Mouse (Mus musculus): Measurements from ENCODE around the gene Tent5d. TPM values are rescaled to one million over a fixed set of nuclear protein-coding genes. Genes with fewer than 3 reads are reported as not detected.
A peak's percentile ranks its signal among the peaks of the same experiment; 100 is the strongest.

Tent5d gene
- not detected in 2 replicates for polyA plus RNA-seq (2016; fragmentation: Nextera tagmentation; extraction: Ambion mirVana)

- H3K36me3 ChIP-seq: no peaks in the 10 kb centered on the region
- H3K27ac ChIP-seq: no peak within 1 kb of the TSS
- WGBS: 96% methylated on average over 1 of the region's 1 CpGs
- H3K4me2 ChIP-seq (replicated peaks): no peak within 1 kb of the TSS
- no peaks in the 10 kb centered on the region for H3K9me3 ChIP-seq (replicated peaks)
- no peak within 1 kb of the TSS for H3K4me3 ChIP-seq
- H3K27me3 ChIP-seq: no peaks in the 10 kb centered on the region
- H3K4me1 ChIP-seq: no peaks in the 10 kb centered on the region
- ATAC-seq (ENCODE audit: low FRiP score): no peak
- no peak within 1 kb of the TSS for H3K9ac ChIP-seq
These were observed at the start of gene Tent5d for GRCm38 (mm10) chrX:107792290-107792689. TSS of gene Tent5d (plus strand) at chrX:107792590.

GRCm38 (mm10) chrX:107767896-107768295 lies 24.5 kb upstream of the Tent5d start:
- Histone ChIP-seq H3K36me3 (no peaks in the 10 kb centered on the region), H3K27ac (no peak overlapping the region), H3K9ac (no peak overlapping the region), H3K27me3 (no peaks in the 10 kb centered on the region), H3K4me1 (no peaks in the 10 kb centered on the region), H3K4me3 (no peak overlapping the region), H3K9me3 (replicated peaks) (no peaks in the 10 kb centered on the region), H3K4me2 (replicated peaks) (no peak overlapping the region)
- WGBS: 25% methylated on average over 3 of the region's 3 CpGs
- no peak for ATAC-seq (ENCODE audit: low FRiP score)

- Histone ChIP-seq H3K4me2 (replicated peaks) (no peak overlapping the region), H3K9me3 (replicated peaks) (no peaks in the 10 kb centered on the region), H3K27ac (no peak overlapping the region), H3K9ac (no peak overlapping the region), H3K4me1 (no peaks in the 10 kb centered on the region), H3K4me3 (no peak overlapping the region), H3K36me3 (no peaks in the 10 kb centered on the region), H3K27me3 (no peaks in the 10 kb centered on the region)
- WGBS: 97% methylated on average over 1 of the region's 1 CpGs
- ATAC-seq (ENCODE audit: low FRiP score): no peak
These were observed 2.3 kb upstream of the Tent5d start for GRCm38 (mm10) chrX:107790136-107790535.

- no peak for ATAC-seq (ENCODE audit: low FRiP score)
- 27% methylated on average over 8 of the region's 8 CpGs for WGBS
- Histone ChIP-seq H3K4me1 (no peaks in the 10 kb centered on the region), H3K9me3 (replicated peaks) (no peaks in the 10 kb centered on the region), H3K4me2 (replicated peaks) (no peak overlapping the region), H3K36me3 (no peaks in the 10 kb centered on the region), H3K9ac (no peak overlapping the region), H3K27ac (no peak overlapping the region), H3K4me3 (no peak overlapping the region), H3K27me3 (no peaks in the 10 kb centered on the region)
These were observed 1.5 kb upstream of the Tent5d start for GRCm38 (mm10) chrX:107790750-107791493.

GRCm38 (mm10) chrX:107795785-107796184 lies 3.4 kb downstream of the Tent5d start:
- Histone ChIP-seq H3K27ac (no peak overlapping the region), H3K27me3 (no peaks in the 10 kb centered on the region), H3K4me3 (no peak overlapping the region), H3K36me3 (no peaks in the 10 kb centered on the region), H3K9me3 (replicated peaks) (no peaks in the 10 kb centered on the region), H3K4me1 (no peaks in the 10 kb centered on the region), H3K4me2 (replicated peaks) (no peak overlapping the region), H3K9ac (no peak overlapping the region)
- no peak for ATAC-seq (ENCODE audit: low FRiP score)
- whole genome bisulfite sequencing: 77% methylated on average over 1 of the region's 1 CpGs

- no peak overlapping the region for H3K27ac ChIP-seq
- no peak overlapping the region for H3K4me2 ChIP-seq (replicated peaks)
- H3K9me3 ChIP-seq (replicated peaks): no peaks in the 10 kb centered on the region
- no peak overlapping the region for H3K9ac ChIP-seq
- H3K36me3 ChIP-seq: no peaks in the 10 kb centered on the region
- no peaks in the 10 kb centered on the region for H3K4me1 ChIP-seq
- H3K4me3 ChIP-seq: no peak overlapping the region
- ATAC-seq (ENCODE audit: low FRiP score): no peak
- 94% methylated on average over 2 of the region's 2 CpGs for WGBS
- H3K27me3 ChIP-seq: no peaks in the 10 kb centered on the region
These were observed 4.5 kb downstream of the Tent5d start for GRCm38 (mm10) chrX:107796919-107797318.

GRCm38 (mm10) chrX:107812120-107812519 lies 19.7 kb downstream of the Tent5d start:
- Histone ChIP-seq H3K27me3 (no peaks in the 10 kb centered on the region), H3K27ac (no peak overlapping the region), H3K4me3 (no peak overlapping the region), H3K4me2 (replicated peaks) (no peak overlapping the region), H3K9me3 (replicated peaks) (no peaks in the 10 kb centered on the region), H3K9ac (no peak overlapping the region), H3K36me3 (no peaks in the 10 kb centered on the region), H3K4me1 (no peaks in the 10 kb centered on the region)
- ATAC-seq (ENCODE audit: low FRiP score): no peak

GRCm38 (mm10) chrX:107815502-107816217 lies 23.3 kb downstream of the Tent5d start:
- 23% methylated on average over 32 of the region's 32 CpGs for WGBS
- peak; percentile 86 for ATAC-seq (ENCODE audit: low FRiP score)
- H3K27ac ChIP-seq: no peak overlapping the region

GRCm38 (mm10) chrX:107816218-107816554 lies 23.8 kb downstream of the Tent5d start, which contains the start of gene 2610002M06Rik:
TSS of gene 2610002M06Rik (minus strand) at chrX:107816334.
- Histone ChIP-seq H3K27ac (no peak within 1 kb of the TSS), H3K4me1 (no peaks in the 10 kb centered on the region), H3K27me3 (no peaks in the 10 kb centered on the region), H3K4me2 (replicated peaks) (peak within 1 kb of the TSS; percentile 54), H3K36me3 (no peaks in the 10 kb centered on the region), H3K4me3 (peak within 1 kb of the TSS; percentile 53), H3K9me3 (replicated peaks) (no peaks in the 10 kb centered on the region), H3K9ac (peak within 1 kb of the TSS; percentile 67)
- peak; percentile 100 for ATAC-seq (ENCODE audit: low FRiP score)
- 14% methylated on average over 28 of the region's 28 CpGs for WGBS

More at GRCm38 (mm10) chrX:107815502-107816217, 23.3 kb downstream of the Tent5d start:
- no peaks in the 10 kb centered on the region for H3K36me3 ChIP-seq
- H3K9me3 ChIP-seq (replicated peaks): no peaks in the 10 kb centered on the region
- H3K4me2 ChIP-seq (replicated peaks): peak overlapping the region; percentile 54
- peak overlapping the region; percentile 67 for H3K9ac ChIP-seq
- H3K4me1 ChIP-seq: no peaks in the 10 kb centered on the region
- H3K27me3 ChIP-seq: no peaks in the 10 kb centered on the region
- peak overlapping the region; percentile 53 for H3K4me3 ChIP-seq

GRCm38 (mm10) chrX:107816726-107817125 lies 24.3 kb downstream of the Tent5d start:
- H3K9me3 ChIP-seq (replicated peaks): no peaks in the 10 kb centered on the region
- H3K4me2 ChIP-seq (replicated peaks): peak overlapping the region; percentile 54
- whole genome bisulfite sequencing: 91% methylated on average over 6 of the region's 6 CpGs
- no peak overlapping the region for H3K4me3 ChIP-seq
- H3K4me1 ChIP-seq: no peaks in the 10 kb centered on the region
- H3K36me3 ChIP-seq: no peaks in the 10 kb centered on the region
- no peak overlapping the region for H3K27ac ChIP-seq
- H3K9ac ChIP-seq: no peak overlapping the region
- H3K27me3 ChIP-seq: no peaks in the 10 kb centered on the region
- no peak for ATAC-seq (ENCODE audit: low FRiP score)

GRCm38 (mm10) chrX:107858165-107858564 lies 65.8 kb downstream of the Tent5d start:
- H3K36me3 ChIP-seq: no peaks in the 10 kb centered on the region
- ATAC-seq (ENCODE audit: low FRiP score): no peak
- H3K4me3 ChIP-seq: no peak overlapping the region
- WGBS: 36% methylated on average over 4 of the region's 4 CpGs
- H3K27ac ChIP-seq: no peak overlapping the region
- H3K9me3 ChIP-seq (replicated peaks): no peaks in the 10 kb centered on the region
- no peak overlapping the region for H3K9ac ChIP-seq
- H3K27me3 ChIP-seq: no peaks in the 10 kb centered on the region
- no peaks in the 10 kb centered on the region for H3K4me1 ChIP-seq
- no peak overlapping the region for H3K4me2 ChIP-seq (replicated peaks)
